Mouse (Mus musculus): ENCODE data around the gene Tusc2. TPM values are rescaled to one million over a fixed set of nuclear protein-coding genes. Genes with fewer than 3 reads are reported as not detected.
A peak's percentile ranks its signal among the peaks of the same experiment; 100 is the strongest.

Tusc2 gene
- polyA plus RNA-seq, 1 experiment from 2014 or later, result 53.0 TPM

DNA sequence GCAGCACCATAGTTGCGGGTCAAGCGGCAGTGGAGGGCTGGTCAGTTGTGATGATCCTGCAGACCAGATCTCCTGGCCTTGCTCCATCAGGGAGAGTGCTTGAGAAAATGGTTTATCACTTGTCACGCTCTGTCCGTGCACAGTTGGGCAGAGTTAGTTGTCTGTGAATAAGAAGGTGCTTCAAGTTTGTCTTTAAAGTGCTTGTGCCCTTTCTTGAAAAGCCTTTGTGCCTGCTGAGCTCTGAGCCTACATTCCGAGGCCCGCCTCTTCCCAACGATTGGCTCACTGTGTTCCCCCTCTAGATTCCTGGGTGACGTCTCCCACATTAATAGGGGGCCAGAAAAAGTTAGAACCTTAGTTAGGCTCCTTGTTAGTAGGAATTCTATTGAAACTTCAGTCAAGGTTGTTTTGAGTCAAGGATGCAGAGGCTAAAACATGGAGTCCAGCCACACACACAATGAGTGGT, 11.1 kb upstream of the Tusc2 start:
- Histone ChIP-seq H3K4me1 (ENCODE audit: control insufficient read depth in 2 of 2, insufficient read depth in 2 of 2, low read length in 2 of 2) (peaks cover 27 to 48% of the 10 kb centered on the region in 2 experiments), H3K4me3 (ENCODE audit: control insufficient read depth in 1 of 2, insufficient read depth in 1 of 2, low read depth in 1 of 2, low read length in 2 of 2) (peak overlapping the region; percentile 46 to 50)

DNA sequence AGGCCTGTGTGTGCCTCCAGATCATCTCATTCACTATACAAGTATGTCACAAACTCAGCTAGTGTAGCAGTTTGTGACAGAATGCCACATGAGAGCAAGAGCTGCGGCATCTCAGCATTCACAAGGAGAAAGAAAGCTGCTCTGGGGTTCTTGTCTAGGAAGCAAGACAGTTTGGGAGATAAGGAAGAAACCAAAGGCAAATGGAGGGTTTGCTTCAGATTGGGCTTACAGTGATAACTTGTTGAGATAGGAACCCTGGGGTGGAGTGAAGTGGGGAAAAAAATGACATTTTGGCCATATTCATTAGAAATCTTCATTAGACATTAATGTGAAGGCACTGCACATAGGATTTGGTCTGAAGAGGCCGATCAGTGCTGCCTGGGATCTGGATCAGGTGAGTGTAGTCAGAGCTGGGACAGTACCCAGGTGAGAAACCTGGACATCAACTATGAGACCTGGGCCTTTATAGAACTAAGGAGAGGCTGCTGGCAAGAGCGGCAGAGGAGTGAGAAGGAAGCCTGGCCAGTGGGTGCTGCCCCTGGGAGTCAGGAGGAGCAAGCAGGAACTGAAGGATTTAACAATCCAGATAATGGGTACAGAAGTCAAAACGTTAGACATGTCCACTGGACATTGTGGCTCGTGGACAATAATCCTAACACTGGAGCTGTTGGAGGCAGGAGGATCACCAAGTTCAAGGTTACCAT, 10.2 kb upstream of the Tusc2 start:
- Histone ChIP-seq H3K4me3 (ENCODE audit: control insufficient read depth in 1 of 2, insufficient read depth in 1 of 2, low read depth in 1 of 2, low read length in 2 of 2) (peak overlapping the region in 1 of 2 experiments; percentile 79; a peak in 1 of 4 replicates), H3K9me3 (ENCODE audit: control insufficient read depth, low read length) (no peaks in the 10 kb centered on the region), H3K9ac (ENCODE audit: low read length) (peak overlapping the region; percentile 45; the same call in 1 of the 2 replicates), H3K36me3 (ENCODE audit: control insufficient read depth, insufficient read depth, low read length) (peaks cover 15% of the 10 kb centered on the region), H3K4me1 (ENCODE audit: control insufficient read depth in 2 of 2, insufficient read depth in 2 of 2, low read length in 2 of 2) (peaks cover 22 to 43% of the 10 kb centered on the region in 2 experiments), H3K27me3 (ENCODE audit: control insufficient read depth, insufficient read depth, low read length) (peaks cover 12% of the 10 kb centered on the region), H3K27ac (replicated peaks in 1 of 2; ENCODE audit: control insufficient read depth in 1 of 2, insufficient read depth in 1 of 2, low read depth in 2 of 2, low read length in 2 of 2) (no peak overlapping the region), H3K4me2 (ENCODE audit: low read length) (peak overlapping the region; percentile 96)
- ATAC-seq (ENCODE audit: insufficient number of reproducible peaks, insufficient read depth, low FRiP score, low read depth), result no peak
- 77% methylated on average over 5 of the region's 5 CpGs for WGBS

More for the DNA sequence above, 11.1 kb upstream of the Tusc2 start:
- peaks cover 6% of the 10 kb centered on the region; the same call in 1 of the 2 replicates for H3K36me3 ChIP-seq (ENCODE audit: control insufficient read depth, insufficient read depth, low read length)
- no peaks in the 10 kb centered on the region for H3K9me3 ChIP-seq (ENCODE audit: control insufficient read depth, low read length)
- peak overlapping the region; percentile 88 for H3K4me2 ChIP-seq (ENCODE audit: low read length)
- 16% methylated on average over 8 of the region's 8 CpGs for whole genome bisulfite sequencing
- ATAC-seq (ENCODE audit: insufficient number of reproducible peaks, insufficient read depth, low FRiP score, low read depth), result no peak
- H3K27me3 ChIP-seq (ENCODE audit: control insufficient read depth, insufficient read depth, low read length), result peaks cover 12% of the 10 kb centered on the region
- H3K9ac ChIP-seq (ENCODE audit: low read length), result peak overlapping the region; percentile 79
- peak overlapping the region; percentile 6 to 57; a peak in 2 of 4 replicates for H3K27ac ChIP-seq (replicated peaks in 1 of 2; ENCODE audit: control insufficient read depth in 1 of 2, insufficient read depth in 1 of 2, low read depth in 2 of 2, low read length in 2 of 2)

DNA sequence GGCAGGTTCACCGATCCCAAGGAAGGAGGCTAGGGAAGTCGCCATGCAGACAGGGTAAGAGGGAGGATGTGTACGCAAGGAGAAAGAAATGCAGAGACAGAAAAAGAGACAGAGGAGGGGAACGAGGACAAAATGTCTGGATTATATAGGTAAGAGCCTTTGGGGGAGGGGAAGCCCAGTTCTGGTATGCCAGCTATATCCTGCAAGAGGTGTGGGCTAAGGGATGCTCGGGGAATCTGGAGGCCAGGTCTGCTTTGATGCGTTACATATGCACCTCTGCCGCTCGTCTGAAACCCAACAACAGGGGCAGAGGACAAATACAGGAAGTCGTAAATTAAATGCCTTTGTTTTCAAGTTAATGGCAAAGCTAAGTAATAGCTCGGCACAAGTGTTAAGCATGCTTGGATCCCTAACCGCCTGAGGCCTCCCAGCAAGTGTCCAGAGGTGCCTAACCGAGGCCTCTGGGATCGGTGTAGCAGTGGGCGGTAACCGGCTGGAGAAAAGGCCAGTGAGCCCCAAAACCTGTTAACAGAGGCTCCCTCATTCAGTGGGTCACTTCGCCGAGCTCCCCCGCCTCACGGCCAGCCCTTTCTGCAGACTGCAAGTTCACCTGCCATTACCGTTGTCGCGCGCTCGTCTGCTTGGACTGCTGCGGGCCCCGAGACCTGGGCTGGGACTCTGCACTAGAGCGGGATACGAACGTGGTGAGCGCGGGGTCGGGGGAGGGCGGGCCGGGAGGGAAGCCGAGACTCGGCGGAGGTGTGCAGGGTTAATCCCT, 9.3 kb upstream of the Tusc2 start:
- H3K36me3 ChIP-seq (ENCODE audit: control insufficient read depth, insufficient read depth, low read length), result peaks cover 24% of the 10 kb centered on the region
- 9% methylated on average over 36 of the region's 37 CpGs for WGBS
- peak; percentile 22 for ATAC-seq (ENCODE audit: insufficient number of reproducible peaks, insufficient read depth, low FRiP score, low read depth)
- peak overlapping the region; percentile 61 to 80 for H3K27ac ChIP-seq (replicated peaks in 1 of 2; ENCODE audit: control insufficient read depth in 1 of 2, insufficient read depth in 1 of 2, low read depth in 2 of 2, low read length in 2 of 2)
- H3K9ac ChIP-seq (ENCODE audit: low read length), result peak overlapping the region; percentile 82
- peaks cover 22 to 43% of the 10 kb centered on the region in 2 experiments for H3K4me1 ChIP-seq (ENCODE audit: control insufficient read depth in 2 of 2, insufficient read depth in 2 of 2, low read length in 2 of 2)
- no peaks in the 10 kb centered on the region for H3K9me3 ChIP-seq (ENCODE audit: control insufficient read depth, low read length)
- peak overlapping the region; percentile 59 to 79 for H3K4me3 ChIP-seq (ENCODE audit: control insufficient read depth in 1 of 2, insufficient read depth in 1 of 2, low read depth in 1 of 2, low read length in 2 of 2)
- H3K4me2 ChIP-seq (ENCODE audit: low read length), result peak overlapping the region; percentile 96
- H3K27me3 ChIP-seq (ENCODE audit: control insufficient read depth, insufficient read depth, low read length), result peaks cover 12% of the 10 kb centered on the region

DNA sequence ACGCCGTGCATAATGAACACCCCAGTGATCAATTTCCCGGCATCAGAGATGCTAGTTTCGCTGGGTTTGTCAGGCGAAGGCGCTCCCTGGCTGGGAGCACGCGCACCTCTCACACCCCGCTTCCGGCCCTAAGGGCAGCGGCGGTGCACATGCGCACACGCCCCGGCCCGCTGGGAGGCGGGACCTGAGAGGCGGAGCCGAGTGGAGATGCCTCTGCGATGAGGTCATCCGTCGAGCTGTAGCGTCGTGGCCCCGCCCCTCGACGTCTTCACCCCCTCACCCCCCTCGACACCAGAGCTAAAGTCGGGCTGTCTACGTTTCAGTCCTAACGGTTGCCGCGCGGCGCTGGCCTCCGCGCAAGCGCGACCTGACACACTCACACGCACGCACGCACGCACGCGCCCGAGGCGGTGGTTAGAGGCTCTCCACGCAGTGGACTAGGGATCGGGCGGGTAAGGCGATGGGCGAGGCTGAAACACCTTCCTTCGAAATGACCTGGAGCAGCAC, 8.7 kb upstream of the Tusc2 start:
- H3K4me3 ChIP-seq (ENCODE audit: control insufficient read depth in 1 of 2, insufficient read depth in 1 of 2, low read depth in 1 of 2, low read length in 2 of 2), result peak overlapping the region; percentile 79 to 87
- peak overlapping the region; percentile 96 for H3K4me2 ChIP-seq (ENCODE audit: low read length)
- peak overlapping the region; percentile 97 to 99 for H3K27ac ChIP-seq (replicated peaks in 1 of 2; ENCODE audit: control insufficient read depth in 1 of 2, insufficient read depth in 1 of 2, low read depth in 2 of 2, low read length in 2 of 2)
- H3K36me3 ChIP-seq (ENCODE audit: control insufficient read depth, insufficient read depth, low read length), result peaks cover 31% of the 10 kb centered on the region
- under 1% methylated on average over 53 of the region's 53 CpGs for WGBS
- H3K4me1 ChIP-seq (ENCODE audit: control insufficient read depth in 2 of 2, insufficient read depth in 2 of 2, low read length in 2 of 2), result peaks cover 22 to 43% of the 10 kb centered on the region in 2 experiments
- H3K9ac ChIP-seq (ENCODE audit: low read length), result peak overlapping the region; percentile 96
- H3K27me3 ChIP-seq (ENCODE audit: control insufficient read depth, insufficient read depth, low read length), result peaks cover 12% of the 10 kb centered on the region
- no peaks in the 10 kb centered on the region for H3K9me3 ChIP-seq (ENCODE audit: control insufficient read depth, low read length)
- ATAC-seq (ENCODE audit: insufficient number of reproducible peaks, insufficient read depth, low FRiP score, low read depth), result peak; percentile 91

DNA sequence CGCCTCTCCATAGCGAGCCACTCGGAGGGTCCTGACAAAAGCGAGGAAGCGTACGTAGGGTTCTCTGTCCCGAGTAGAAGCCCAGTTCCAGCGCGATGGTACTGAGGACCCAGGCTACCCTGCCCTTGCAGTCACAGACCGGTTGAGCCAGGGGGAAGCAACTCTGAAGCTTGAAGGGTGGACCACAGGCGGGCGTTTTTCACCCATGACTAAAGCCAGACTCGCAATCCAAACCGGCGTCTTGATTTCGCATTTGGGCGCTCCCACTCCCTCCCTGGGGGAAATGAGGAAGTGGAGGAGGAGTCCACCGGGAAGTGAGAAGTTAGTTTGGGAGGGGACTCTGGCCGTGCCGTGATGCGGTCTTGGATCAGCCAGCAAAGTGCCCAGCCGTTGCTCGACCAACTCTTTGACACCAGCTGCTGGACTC, 8.0 kb upstream of the Tusc2 start:
- WGBS, result 0% methylated on average over 23 of the region's 23 CpGs
- peaks cover 37% of the 10 kb centered on the region for H3K36me3 ChIP-seq (ENCODE audit: control insufficient read depth, insufficient read depth, low read length)
- peak; percentile 23 for ATAC-seq (ENCODE audit: insufficient number of reproducible peaks, insufficient read depth, low FRiP score, low read depth)
- H3K4me3 ChIP-seq (ENCODE audit: control insufficient read depth in 1 of 2, insufficient read depth in 1 of 2, low read depth in 1 of 2, low read length in 2 of 2), result peak overlapping the region; percentile 79 to 87
- H3K9ac ChIP-seq (ENCODE audit: low read length), result peak overlapping the region; percentile 96
- peak overlapping the region; percentile 97 to 99 for H3K27ac ChIP-seq (replicated peaks in 1 of 2; ENCODE audit: control insufficient read depth in 1 of 2, insufficient read depth in 1 of 2, low read depth in 2 of 2, low read length in 2 of 2)
- H3K9me3 ChIP-seq (ENCODE audit: control insufficient read depth, low read length), result no peaks in the 10 kb centered on the region
- H3K27me3 ChIP-seq (ENCODE audit: control insufficient read depth, insufficient read depth, low read length), result peaks cover 9% of the 10 kb centered on the region
- peaks cover 22 to 43% of the 10 kb centered on the region in 2 experiments for H3K4me1 ChIP-seq (ENCODE audit: control insufficient read depth in 2 of 2, insufficient read depth in 2 of 2, low read length in 2 of 2)
- peak overlapping the region; percentile 96 for H3K4me2 ChIP-seq (ENCODE audit: low read length)

DNA sequence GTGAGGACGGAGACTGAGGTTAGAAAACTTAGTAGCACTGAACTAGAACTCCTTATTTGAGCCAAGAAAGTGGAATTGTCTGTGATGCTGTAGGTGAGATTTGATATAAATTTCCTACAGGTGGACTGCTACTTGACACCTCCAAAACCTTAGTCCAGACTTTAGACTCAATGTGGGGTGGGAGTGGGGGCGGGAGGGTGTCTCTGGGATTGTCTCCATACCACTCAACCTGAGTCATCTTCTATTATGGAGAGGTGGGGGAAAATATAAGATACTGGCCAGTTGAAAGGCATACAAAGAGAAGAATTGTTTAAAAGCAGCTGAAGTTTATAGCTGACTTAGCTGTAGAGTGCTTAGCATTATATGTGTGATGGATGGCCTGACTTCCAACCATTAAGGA, 7.4 kb upstream of the Tusc2 start:
- H3K27me3 ChIP-seq (ENCODE audit: control insufficient read depth, insufficient read depth, low read length), result peaks cover 4% of the 10 kb centered on the region
- peak overlapping the region; percentile 79 to 87 for H3K4me3 ChIP-seq (ENCODE audit: control insufficient read depth in 1 of 2, insufficient read depth in 1 of 2, low read depth in 1 of 2, low read length in 2 of 2)
- no peak for ATAC-seq (ENCODE audit: insufficient number of reproducible peaks, insufficient read depth, low FRiP score, low read depth)
- peak overlapping the region; percentile 96 for H3K9ac ChIP-seq (ENCODE audit: low read length)
- peak overlapping the region; percentile 96 for H3K4me2 ChIP-seq (ENCODE audit: low read length)
- H3K27ac ChIP-seq (replicated peaks in 1 of 2; ENCODE audit: control insufficient read depth in 1 of 2, insufficient read depth in 1 of 2, low read depth in 2 of 2, low read length in 2 of 2), result peak overlapping the region; percentile 97 to 99
- H3K36me3 ChIP-seq (ENCODE audit: control insufficient read depth, insufficient read depth, low read length), result peaks cover 44% of the 10 kb centered on the region
- 19% methylated on average over 2 of the region's 2 CpGs for WGBS
- peaks cover 22 to 42% of the 10 kb centered on the region in 2 experiments for H3K4me1 ChIP-seq (ENCODE audit: control insufficient read depth in 2 of 2, insufficient read depth in 2 of 2, low read length in 2 of 2)
- H3K9me3 ChIP-seq (ENCODE audit: control insufficient read depth, low read length), result no peaks in the 10 kb centered on the region

DNA sequence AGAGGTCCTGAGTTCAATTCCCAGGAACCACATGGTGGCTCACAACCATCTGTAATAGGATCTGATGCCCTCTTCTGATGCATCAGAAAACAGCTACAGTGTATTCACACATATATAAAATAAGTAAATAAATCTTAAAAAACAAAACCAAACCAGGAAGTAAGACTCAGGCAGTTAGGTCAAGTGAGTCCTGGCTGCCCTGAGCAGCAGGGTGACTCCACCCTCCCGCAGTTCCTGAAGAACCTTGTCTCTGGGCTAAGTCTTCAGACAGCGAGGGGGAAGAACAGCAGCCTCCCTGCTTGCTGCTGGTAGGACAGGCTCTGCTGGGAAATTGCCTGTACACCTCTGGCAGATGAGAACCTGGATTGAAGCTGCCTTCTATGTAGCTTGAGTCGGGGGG, 6.7 kb upstream of the Tusc2 start:
- Histone ChIP-seq H3K9me3 (ENCODE audit: control insufficient read depth, low read length) (no peaks in the 10 kb centered on the region), H3K36me3 (ENCODE audit: control insufficient read depth, insufficient read depth, low read length) (peaks cover 50% of the 10 kb centered on the region), H3K27me3 (ENCODE audit: control insufficient read depth, insufficient read depth, low read length) (no peaks in the 10 kb centered on the region), H3K4me3 (ENCODE audit: control insufficient read depth in 1 of 2, insufficient read depth in 1 of 2, low read depth in 1 of 2, low read length in 2 of 2) (peak overlapping the region; percentile 22 to 79), H3K27ac (replicated peaks in 1 of 2; ENCODE audit: control insufficient read depth in 1 of 2, insufficient read depth in 1 of 2, low read depth in 2 of 2, low read length in 2 of 2) (peak overlapping the region in 1 of 2 experiments; percentile 99; a peak in 1 of 4 replicates), H3K4me2 (ENCODE audit: low read length) (peak overlapping the region; percentile 96), H3K9ac (ENCODE audit: low read length) (peak overlapping the region; percentile 96), H3K4me1 (ENCODE audit: control insufficient read depth in 2 of 2, insufficient read depth in 2 of 2, low read length in 2 of 2) (peaks cover 17 to 36% of the 10 kb centered on the region in 2 experiments)
- 56% methylated on average over 3 of the region's 3 CpGs for WGBS
- ATAC-seq (ENCODE audit: insufficient number of reproducible peaks, insufficient read depth, low FRiP score, low read depth), result no peak
